Mouse (Mus musculus): ENCODE data around the gene Sec14l3.
A peak's percentile ranks its signal among the peaks of the same experiment; 100 is the strongest.

The Sec14l3 gene

GRCm38 (mm10) chr11:4060866-4061575 is 3.6 kb upstream of the Sec14l3 start:
- no peak for DNase-seq (ENCODE audit: low read depth, low spot score)

GRCm38 (mm10) chr11:4062523-4062922 is 2.1 kb upstream of the Sec14l3 start:
- DNase-seq (ENCODE audit: low read depth, low spot score) = no peak

DNA sequence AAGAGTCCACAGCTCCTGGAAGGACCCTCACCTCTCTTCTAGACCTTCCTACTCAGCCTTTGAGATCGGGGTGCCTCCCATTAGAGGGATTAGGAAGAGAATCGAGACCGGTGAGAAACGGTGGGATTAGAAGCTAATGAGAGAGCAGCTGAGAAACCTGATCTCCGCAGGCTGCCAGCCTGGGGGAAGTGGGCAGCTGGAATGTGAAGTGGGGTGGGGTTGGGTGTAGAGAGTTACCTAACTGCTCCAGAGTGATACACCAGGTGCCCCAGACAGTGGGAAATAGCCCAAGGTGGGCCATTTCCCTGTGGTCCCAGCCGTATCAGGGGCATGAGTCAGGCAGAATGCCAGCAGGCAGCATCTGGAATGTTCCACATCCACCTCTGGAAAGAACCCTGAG is 1.7 kb upstream of the Sec14l3 start:
- no peak for DNase-seq (ENCODE audit: low read depth, low spot score)

GRCm38 (mm10) chr11:4069664-4070063 is 5.0 kb downstream of the Sec14l3 start:
- no peak for DNase-seq (ENCODE audit: low read depth, low spot score)

- DNase-seq (ENCODE audit: low read depth, low spot score) = no peak
These were observed 12.0 kb downstream of the Sec14l3 start for GRCm38 (mm10) chr11:4076633-4077032.

DNA sequence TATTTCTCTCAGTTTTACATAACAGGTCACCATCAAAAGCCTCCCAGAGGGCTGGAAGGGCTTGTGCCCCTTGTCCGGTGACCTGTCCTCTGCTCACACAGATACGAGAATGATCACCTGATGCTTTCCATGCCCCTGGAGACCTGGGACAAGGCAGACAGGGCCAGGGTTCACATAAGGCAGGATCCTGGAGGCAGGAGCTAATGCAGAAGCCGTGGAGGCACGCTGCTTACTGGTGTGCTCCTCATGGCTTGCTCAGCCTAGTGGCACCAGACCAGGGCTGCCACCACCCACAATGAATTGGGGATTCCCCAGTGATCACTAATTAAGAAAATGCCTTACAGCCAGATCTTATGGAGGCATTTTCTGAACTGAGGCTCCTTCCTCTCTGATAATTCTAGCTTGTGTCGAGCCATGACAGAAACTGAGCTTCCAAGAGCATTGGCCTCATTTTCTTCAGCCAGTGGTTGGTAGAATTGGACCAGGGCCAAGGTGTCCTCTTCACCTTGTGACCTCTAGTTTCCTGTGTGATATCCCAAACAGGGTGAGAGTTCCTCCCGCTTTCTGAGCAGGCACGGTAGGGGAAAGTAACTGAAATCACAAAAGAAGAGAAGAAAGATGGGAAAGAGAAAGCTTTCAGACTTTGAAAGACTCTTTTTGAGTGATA is 13.8 kb downstream of the Sec14l3 start:
- DNase-seq (ENCODE audit: low read depth, low spot score) = no peak

DNA sequence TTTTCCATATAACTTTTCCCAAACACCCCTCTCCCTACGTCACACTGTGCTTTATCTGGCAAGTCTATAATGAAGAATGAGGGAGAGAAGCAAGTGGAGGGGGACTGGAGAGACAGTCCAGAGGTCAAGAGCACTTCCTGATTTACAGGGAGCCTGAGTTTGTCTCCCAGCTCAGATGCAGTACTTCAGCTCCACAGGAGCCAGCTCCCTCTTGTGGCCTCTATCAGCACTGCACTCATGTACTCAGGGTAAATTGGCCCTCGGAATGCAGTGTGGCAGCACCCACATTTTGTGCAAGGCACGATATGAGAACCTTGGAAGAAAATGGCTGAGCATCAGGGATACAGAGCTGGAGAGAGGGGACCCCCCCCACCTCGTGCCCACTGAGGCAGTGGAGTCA is 15.6 kb downstream of the Sec14l3 start:
- peak; percentile 57 for DNase-seq (ENCODE audit: low read depth, low spot score)

- DNase-seq (ENCODE audit: low read depth, low spot score) = peak; percentile 54
These were observed 18.9 kb downstream of the Sec14l3 start for GRCm38 (mm10) chr11:4083316-4084078.

GRCm38 (mm10) chr11:4086246-4086645 is 21.6 kb downstream of the Sec14l3 start:
- no peak for DNase-seq (ENCODE audit: low read depth, low spot score)

- no peak for DNase-seq (ENCODE audit: low read depth, low spot score)
These were observed 22.6 kb downstream of the Sec14l3 start for GRCm38 (mm10) chr11:4087267-4087666.

DNA sequence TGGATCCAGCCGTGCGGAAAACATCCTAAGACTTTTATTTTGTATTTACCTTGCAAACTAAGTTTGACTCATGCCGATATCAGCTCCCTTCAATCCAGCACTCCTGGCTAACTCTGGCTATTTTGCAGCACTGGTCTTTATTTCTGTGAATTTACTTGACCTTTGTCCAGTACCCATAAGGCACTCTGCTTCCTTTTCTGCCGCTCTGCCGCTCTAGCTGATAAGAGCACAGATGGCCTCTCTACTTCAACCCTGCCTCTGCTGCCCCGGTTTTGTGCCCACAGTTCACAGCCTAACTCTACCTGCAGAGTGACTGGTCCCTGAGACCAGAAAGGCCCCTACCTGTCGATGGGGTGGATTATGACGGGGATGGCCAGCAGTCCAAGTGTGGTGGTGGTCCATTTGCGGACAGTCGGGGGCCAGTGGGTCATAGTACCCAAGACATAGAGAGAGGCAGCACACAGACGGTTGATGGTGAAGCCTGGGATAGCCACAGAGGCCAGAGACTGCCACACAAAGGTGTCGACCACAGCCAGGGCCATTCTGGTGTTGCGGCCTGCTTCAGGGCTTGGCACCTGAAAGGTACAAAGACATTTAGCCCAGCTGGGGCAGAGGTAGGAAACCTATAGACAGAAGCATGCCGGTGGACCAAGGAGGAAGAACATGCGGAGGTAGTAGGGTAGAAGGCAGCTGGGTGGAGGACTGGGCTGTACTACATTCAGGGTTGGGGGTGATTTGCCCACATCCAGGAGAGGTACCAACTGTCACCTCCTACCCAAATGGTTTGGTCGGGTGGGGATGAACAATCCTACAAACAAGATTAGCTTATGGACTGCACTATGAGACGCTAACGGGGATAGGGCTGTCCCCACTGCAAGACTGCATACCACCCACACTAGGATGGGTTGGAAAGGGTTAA is 29.1 kb downstream of the Sec14l3 start:
- DNase-seq (ENCODE audit: low read depth, low spot score) = no peak

DNA sequence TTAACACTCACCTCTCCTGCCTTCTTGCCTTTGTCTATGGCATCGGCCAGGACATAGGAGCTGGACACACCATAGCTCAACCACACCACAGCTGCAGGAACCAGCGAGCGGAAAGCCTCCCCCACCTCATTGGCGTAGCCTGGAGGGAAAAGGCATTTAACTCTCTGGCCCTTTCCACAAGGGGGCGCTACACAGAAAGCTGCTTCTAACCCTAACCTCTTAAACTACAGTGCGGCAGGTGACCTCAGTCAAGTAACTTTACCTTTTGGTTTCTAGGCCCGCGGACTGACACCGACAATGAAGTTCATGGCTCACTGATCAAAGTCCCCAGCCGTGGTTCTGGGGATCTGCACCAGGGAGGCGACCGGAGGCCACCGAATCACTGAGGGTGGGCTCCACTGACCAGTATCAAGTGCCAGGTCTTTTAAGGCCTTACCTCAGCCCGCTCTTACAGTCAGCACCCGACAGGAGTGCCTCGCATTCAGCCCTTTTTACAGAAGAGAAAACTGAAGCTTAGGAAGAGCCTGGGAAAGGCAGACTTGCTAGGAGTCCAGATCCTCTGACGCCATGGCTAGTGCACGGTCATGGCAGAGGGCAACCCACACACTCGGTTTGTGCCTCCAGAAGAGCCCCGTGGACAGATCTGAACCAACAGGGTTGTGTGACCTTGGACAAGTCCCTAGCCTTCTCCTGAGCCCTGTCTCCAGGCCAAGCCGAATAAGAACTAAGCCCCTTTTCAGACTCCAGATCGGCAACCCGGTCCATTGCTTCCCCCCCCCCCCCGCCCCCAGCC is 29.9 kb downstream of the Sec14l3 start:
- DNase-seq (ENCODE audit: low read depth, low spot score) = peak; percentile 85

GRCm38 (mm10) chr11:4095171-4096053 is 30.8 kb downstream of the Sec14l3 start, which contains the start of gene Mtfp1:
Gene Mtfp1, minus strand, starts transcription at chr11:4095445.
- peak; percentile 69 for DNase-seq (ENCODE audit: low read depth, low spot score)

DNA sequence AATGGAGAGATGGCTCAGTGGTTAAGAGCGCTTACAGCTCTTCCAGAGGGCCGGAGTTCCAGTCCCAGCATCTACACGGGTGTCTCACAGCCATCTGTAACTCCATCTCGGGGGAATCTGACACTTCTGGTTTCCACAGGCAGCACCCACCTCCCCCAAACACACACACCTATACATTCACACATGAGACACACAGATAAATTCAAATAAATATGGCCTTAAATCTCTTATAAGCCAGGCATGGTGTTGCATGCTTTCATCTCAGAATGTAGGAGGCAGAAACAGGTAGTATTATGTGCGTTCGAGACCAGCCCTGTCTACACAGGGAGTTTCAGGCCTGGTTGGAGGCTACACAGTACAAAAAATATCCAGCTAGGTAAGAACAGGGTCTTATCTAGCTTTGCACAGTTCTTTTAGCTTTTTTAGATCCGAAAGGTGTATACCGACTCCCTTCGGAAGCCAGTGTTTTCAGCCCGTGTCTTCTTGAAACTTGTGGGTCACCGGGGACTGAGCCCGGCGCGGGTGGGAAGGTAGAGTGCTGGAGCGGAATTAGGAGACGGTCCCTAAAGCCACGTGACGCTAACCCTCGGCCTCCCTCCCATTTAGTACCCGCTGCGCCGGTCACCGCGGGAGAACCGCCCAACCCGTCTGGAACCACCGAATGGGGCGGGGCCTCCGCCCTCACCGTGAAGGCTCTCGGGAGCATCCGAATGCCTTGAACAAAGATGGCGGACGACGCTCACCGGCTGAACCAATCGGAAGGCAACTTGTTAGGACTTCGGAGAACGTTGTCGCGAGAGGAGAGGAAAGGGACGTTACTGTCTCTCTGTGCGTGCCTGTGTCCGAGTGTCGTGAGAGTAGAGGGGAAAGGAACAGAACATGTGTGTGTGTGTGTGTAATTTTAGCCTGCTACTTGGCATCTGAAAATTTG is 31.7 kb downstream of the Sec14l3 start:
- DNase-seq (ENCODE audit: low read depth, low spot score) = peak; percentile 97

GRCm38 (mm10) chr11:4097091-4097621 is 32.5 kb downstream of the Sec14l3 start:
- no peak for DNase-seq (ENCODE audit: low read depth, low spot score)

DNA sequence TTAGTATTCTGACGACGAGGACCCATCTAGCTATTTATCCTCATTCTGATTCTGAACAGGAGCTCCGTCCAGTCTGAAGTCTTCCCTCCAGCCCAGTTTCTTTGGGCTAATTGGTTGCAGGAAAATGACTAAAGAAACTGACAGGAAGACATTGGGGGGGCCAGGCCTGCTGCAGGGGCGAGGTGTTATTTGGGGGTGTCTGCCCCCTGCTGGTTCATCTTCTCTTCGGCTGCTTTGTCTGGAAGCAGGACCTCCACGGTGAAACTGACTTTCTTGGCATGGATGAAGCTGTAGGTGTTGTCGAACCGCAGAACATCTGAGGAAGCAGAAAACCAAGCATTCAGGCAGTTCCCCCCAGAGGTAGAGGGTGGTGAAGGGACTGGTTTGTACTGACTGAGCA is 33.5 kb downstream of the Sec14l3 start:
- no peak for DNase-seq (ENCODE audit: low read depth, low spot score)

DNA sequence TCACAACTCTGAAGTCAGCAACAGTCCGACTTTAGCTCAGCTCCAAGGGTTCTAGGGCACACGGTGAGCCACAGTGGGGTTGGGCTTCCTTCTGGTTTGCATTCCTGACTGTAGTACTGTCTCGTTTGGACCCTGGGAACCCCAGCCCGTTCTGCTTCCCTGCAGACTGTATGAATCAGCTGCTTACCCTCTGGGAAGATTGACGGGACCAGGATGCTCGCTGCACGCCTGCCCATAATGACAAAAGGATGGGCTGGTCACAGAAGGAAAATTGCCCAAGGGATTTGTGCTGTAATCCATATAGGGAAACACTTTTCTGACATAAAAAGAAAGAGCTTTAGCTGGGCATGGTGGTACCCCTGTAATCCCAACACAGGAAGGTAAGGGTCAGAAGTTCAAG is 34.2 kb downstream of the Sec14l3 start:
- no peak for DNase-seq (ENCODE audit: low read depth, low spot score)

DNA sequence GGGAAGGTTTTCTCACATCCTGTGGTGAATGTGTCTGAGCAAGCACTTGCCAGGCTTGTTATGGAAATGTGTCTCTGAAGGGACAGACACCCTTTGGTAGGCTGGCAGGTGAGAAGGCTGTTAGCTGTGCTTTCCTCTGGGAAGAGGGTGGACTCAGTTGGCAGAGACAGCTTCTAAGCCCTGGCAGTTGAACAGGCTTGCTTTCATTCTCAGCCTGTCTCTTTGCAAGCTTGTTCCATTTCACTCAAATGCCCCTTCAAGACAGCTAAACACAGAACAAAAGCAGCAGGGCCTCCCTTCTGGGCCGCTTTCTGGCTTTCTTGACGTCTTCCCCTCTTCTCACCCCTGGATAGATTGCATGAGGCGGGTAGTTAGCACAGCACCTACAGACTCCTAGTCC is 34.8 kb downstream of the Sec14l3 start:
- no peak for DNase-seq (ENCODE audit: low read depth, low spot score)

All from CD4-positive helper T cell, adult 2 months (primary cell).